Mouse (Mus musculus) liver, embryonic 14.5 days (tissue): ENCODE data around the gene Nxt2. TPM values are rescaled to one million over a fixed set of nuclear protein-coding genes. Genes with fewer than 3 reads are reported as not detected.

Source experiments
- ATAC-seq: fragments of 200-750 bp; cut with Nextera tagmentation; 2 replicates; pipeline ENCODE4 v1.8.0; 2017; ENCODE audit warnings: moderate number of reproducible peaks, mild to moderate bottlenecking, moderate library complexity; ENCODE audit not compliant: insufficient read depth
- DNase-seq, 3 experiments: peaks; one replicate each; pipeline ENCODE4 v3.0.0-alpha.2; 2012 to 2013; ENCODE audit warnings: low read depth in 3 of 3, low spot score in 3 of 3
- H3K27ac ChIP-seq: fragments of 300-500 bp; sonication (generic); 2 replicates; pipeline ENCODE4 v1.5.1; 2014; ENCODE audit warnings: moderate library complexity, mild to moderate bottlenecking, control low read depth, inconsistent platforms
- H3K27me3 ChIP-seq: fragments of 300-500 bp; sonication (generic); 2 replicates; pipeline ENCODE4 v1.6.1; 2014; ENCODE audit warnings: mild to moderate bottlenecking, low read length, moderate library complexity; ENCODE audit not compliant: control insufficient read depth, insufficient read depth
- H3K36me3 ChIP-seq: fragments of 300-500 bp; sonication (generic); replicated peaks from 2 replicates; pipeline ENCODE4 v1.6.1; 2014; ENCODE audit warnings: low read depth; ENCODE audit not compliant: control insufficient read depth, insufficient read depth
- H3K4me1 ChIP-seq, 2 experiments: fragments of 200-500 bp in 1 of 2; fragments of 300-500 bp in 1 of 2; sonication (generic) in 1 of 2; replicated peaks; 2 replicates each; pipeline ENCODE4 v1.6.1; 2012 to 2014; ENCODE audit warnings: antibody characterized with exemption in 1 of 2, inconsistent platforms in 1 of 2, low read length in 1 of 2; ENCODE audit not compliant: control insufficient read depth in 2 of 2, insufficient read depth in 2 of 2
- H3K4me2 ChIP-seq: fragments of 300-500 bp; sonication (generic); 2 replicates; pipeline ENCODE4 v1.6.1; 2014; ENCODE audit warnings: low read depth, mild to moderate bottlenecking, control low read depth, moderate library complexity
- H3K4me3 ChIP-seq, 2 experiments: fragments of 200-500 bp in 1 of 2; fragments of 300-500 bp in 1 of 2; sonication (generic) in 1 of 2; 2 replicates each; pipeline ENCODE4 v1.5.1; 2012 to 2014; ENCODE audit warnings: low read depth in 2 of 2, low read length in 2 of 2, mild to moderate bottlenecking in 2 of 2, control low read depth in 1 of 2, inconsistent platforms in 1 of 2, moderate library complexity in 1 of 2; ENCODE audit not compliant: insufficient read depth in 1 of 2
- H3K9ac ChIP-seq: fragments of 300-500 bp; sonication (generic); replicated peaks from 2 replicates; pipeline ENCODE4 v1.6.1; 2014; ENCODE audit warnings: mild to moderate bottlenecking, control low read depth, moderate library complexity
- H3K9me3 ChIP-seq: fragments of 300-500 bp; sonication (generic); 2 replicates; pipeline ENCODE4 v1.6.1; 2016; ENCODE audit warnings: low read length, mixed read lengths; ENCODE audit not compliant: control insufficient read depth
- CTCF ChIP-seq: IDR thresholded peaks from 2 replicates; pipeline ENCODE4 v1.5.1; 2016; ENCODE audit warnings: antibody characterized with exemption, low read depth, control low read depth
- EP300 ChIP-seq: IDR thresholded peaks from 2 replicates; pipeline ENCODE4 v1.6.1; 2016; ENCODE audit warnings: antibody characterized with exemption, low read depth
- WGBS: fragments of 180-500 bp; shearing (Covaris S2); extraction: QIAGEN DNeasy Blood & Tissue Kit; methylation state at CpG from one replicate; pipeline ENCODE4 v1.1.7; 2014; ENCODE audit not compliant: insufficient replicate concordance; 5-methylcytosine and 5-hydroxymethylcytosine counted together
- polyA plus RNA-seq, 2 experiments: library from polyadenylated mRNA; depleted of rRNA in 1 of 2; stranded (reverse) in 1 of 2; unstranded in 1 of 2; fragments of >200 nt; fragmentation: Nextera tagmentation in 1 of 2; extraction: Ambion mirVana in 1 of 2; gene quantifications; 2 replicates each; pipeline versions ENCODE4 v1.2.1 to v1.2.3; 2012 to 2014

Nxt2 gene
- polyA plus RNA-seq, 2 experiments = 2.2 to 7.3 TPM

GRCm38 (mm10) chrX:142194420-142194819 lies 32.1 kb upstream of the Nxt2 start:
- Histone ChIP-seq H3K9me3 (no peaks in the 10 kb centered on the region), H3K4me3 (no peak overlapping the region), H3K4me2 (no peak overlapping the region), H3K36me3 (no peaks in the 10 kb centered on the region), H3K27ac (no peak overlapping the region), H3K9ac (no peak overlapping the region), H3K4me1 (no peaks in the 10 kb centered on the region), H3K27me3 (no peaks in the 10 kb centered on the region)
- no peak for DNase-seq
- WGBS = 63% methylated on average over 6 of the region's 6 CpGs
- ATAC-seq = no peak
- TF ChIP-seq CTCF = no peak
- TF ChIP-seq EP300 = no peak

DNA sequence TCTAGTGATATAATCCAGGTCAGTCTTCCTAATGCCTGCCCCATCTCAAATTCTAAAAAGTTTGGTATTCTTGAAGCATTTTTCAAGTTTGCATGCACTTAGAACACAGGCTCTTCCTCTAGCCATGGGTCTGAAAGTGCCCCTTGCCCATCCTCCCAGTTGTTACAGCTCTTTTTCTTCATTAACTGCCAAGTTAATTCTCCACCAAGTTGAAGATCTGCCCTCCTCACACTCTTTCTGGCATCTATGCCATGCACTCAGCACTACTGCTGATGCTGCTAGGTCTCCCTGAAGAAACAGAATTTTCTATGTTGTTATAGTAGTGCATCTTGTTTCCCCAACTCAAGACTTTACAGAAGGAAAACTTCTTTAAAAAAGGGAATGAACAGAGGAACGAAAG lies 31.0 kb upstream of the Nxt2 start:
- no peak overlapping the region for H3K4me3 ChIP-seq
- no peaks in the 10 kb centered on the region for H3K36me3 ChIP-seq
- no peak overlapping the region for H3K9ac ChIP-seq
- TF ChIP-seq CTCF = no peak
- TF ChIP-seq EP300 = no peak
- DNase-seq (no peak), ATAC-seq (no peak)
- H3K27me3 ChIP-seq = no peaks in the 10 kb centered on the region
- no peak overlapping the region for H3K4me2 ChIP-seq
- no peaks in the 10 kb centered on the region for H3K9me3 ChIP-seq
- 42% methylated on average over 1 of the region's 1 CpGs for WGBS
- H3K4me1 ChIP-seq = no peaks in the 10 kb centered on the region
- H3K27ac ChIP-seq = no peak overlapping the region

DNA sequence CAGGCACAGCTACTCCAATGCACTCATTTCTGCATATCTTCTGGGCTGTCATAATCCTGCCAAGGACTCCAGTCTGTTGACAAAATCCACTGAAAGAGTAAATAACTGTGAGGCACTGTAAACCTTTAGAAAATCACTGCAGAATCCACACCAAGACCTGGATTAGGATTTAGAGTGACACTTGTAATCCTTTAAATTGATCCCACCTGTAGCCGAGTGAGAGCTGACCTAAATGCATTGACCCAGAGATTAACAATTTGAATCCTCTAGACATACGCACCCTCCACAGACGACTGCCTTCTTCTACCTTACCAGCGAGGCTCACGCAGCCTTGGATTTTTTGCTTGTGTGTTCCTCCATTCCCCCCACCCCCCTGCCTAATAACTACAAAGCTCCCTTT lies 29.7 kb upstream of the Nxt2 start, which contains the start of gene Gucy2f:
Gucy2f (minus strand) TSS at position 101 of the 400 bp plus-strand sequence.
- no peak for DNase-seq
- no peak for ATAC-seq

DNA sequence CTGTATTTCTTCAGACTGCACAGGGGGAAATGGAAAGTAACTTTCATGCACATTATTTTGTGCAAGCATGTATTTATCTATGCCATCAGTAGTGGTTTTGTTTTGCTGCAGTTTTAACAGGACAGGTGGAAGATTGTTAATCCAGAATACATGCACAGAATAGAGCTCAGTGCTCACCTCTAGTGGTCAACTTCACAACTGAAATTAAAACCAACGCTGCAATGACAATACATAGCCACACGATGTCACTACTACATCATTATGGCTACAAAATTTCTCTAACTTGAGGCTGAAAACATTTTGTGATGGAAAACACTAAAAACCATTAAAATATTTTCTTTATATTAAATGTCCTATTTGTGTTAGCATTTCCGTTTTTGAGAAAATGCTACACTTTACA lies 26.3 kb upstream of the Nxt2 start:
- TF ChIP-seq CTCF = peak; percentile 65
- TF ChIP-seq EP300 = no peak

More for the DNA sequence above, 29.7 kb upstream of the Nxt2 start, which contains the start of gene Gucy2f:
- no peak within 1 kb of the TSS for H3K27ac ChIP-seq
- TF ChIP-seq EP300 = no peak
- TF ChIP-seq CTCF = no peak
- 44% methylated on average over 5 of the region's 5 CpGs for WGBS
- no peak within 1 kb of the TSS for H3K9ac ChIP-seq
- H3K27me3 ChIP-seq = no peaks in the 10 kb centered on the region
- no peak within 1 kb of the TSS for H3K4me3 ChIP-seq
- H3K36me3 ChIP-seq = no peaks in the 10 kb centered on the region
- no peak within 1 kb of the TSS for H3K4me2 ChIP-seq
- no peaks in the 10 kb centered on the region for H3K4me1 ChIP-seq
- no peaks in the 10 kb centered on the region for H3K9me3 ChIP-seq

GRCm38 (mm10) chrX:142227398-142228054 lies 956 bp downstream of the Nxt2 start:
- peak overlapping the region; percentile 52 to 75 for H3K4me3 ChIP-seq
- H3K9ac ChIP-seq = peak overlapping the region; percentile 53
- peak overlapping the region; percentile 67 for H3K4me2 ChIP-seq
- H3K9me3 ChIP-seq = no peaks in the 10 kb centered on the region
- WGBS = 15% methylated on average over 15 of the region's 15 CpGs
- H3K27ac ChIP-seq = peak overlapping the region; percentile 5; the same call in 1 of the 2 replicates
- ATAC-seq = peak; percentile 77
- H3K36me3 ChIP-seq = no peaks in the 10 kb centered on the region
- no peaks in the 10 kb centered on the region for H3K4me1 ChIP-seq
- H3K27me3 ChIP-seq = no peaks in the 10 kb centered on the region
- TF ChIP-seq EP300 (no peak), CTCF (no peak)
- DNase-seq = peak; percentile 45 to 57 (median 57)

More for the DNA sequence above, 26.3 kb upstream of the Nxt2 start:
- Histone ChIP-seq H3K4me1 (no peaks in the 10 kb centered on the region), H3K27me3 (no peaks in the 10 kb centered on the region), H3K9ac (no peak overlapping the region), H3K36me3 (no peaks in the 10 kb centered on the region), H3K4me2 (no peak overlapping the region), H3K9me3 (no peaks in the 10 kb centered on the region), H3K27ac (no peak overlapping the region), H3K4me3 (no peak overlapping the region)
- DNase-seq = no peak
- no peak for ATAC-seq
- WGBS = 5% methylated on average over 3 of the region's 3 CpGs
